Mouse (Mus musculus) thymus, postnatal 0 days (tissue): ENCODE measurements around the gene Enox1. TPM values are rescaled to one million over a fixed set of nuclear protein-coding genes. Genes with fewer than 3 reads are reported as not detected.

Source experiments
- DNase-seq: peaks from one replicate; pipeline ENCODE4 v3.0.0-alpha.2; 2015; ENCODE audit warnings: low spot score
- polyA plus RNA-seq: library from polyadenylated mRNA; unstranded; fragments of >200 nt; fragmentation: Nextera tagmentation; extraction: Ambion mirVana; gene quantifications from 2 replicates; pipeline ENCODE4 v1.2.1, GENCODE M21; 2015

Enox1 gene
- polyA plus RNA-seq, 1 experiment from 2014 or later = 0.55 TPM

DNA sequence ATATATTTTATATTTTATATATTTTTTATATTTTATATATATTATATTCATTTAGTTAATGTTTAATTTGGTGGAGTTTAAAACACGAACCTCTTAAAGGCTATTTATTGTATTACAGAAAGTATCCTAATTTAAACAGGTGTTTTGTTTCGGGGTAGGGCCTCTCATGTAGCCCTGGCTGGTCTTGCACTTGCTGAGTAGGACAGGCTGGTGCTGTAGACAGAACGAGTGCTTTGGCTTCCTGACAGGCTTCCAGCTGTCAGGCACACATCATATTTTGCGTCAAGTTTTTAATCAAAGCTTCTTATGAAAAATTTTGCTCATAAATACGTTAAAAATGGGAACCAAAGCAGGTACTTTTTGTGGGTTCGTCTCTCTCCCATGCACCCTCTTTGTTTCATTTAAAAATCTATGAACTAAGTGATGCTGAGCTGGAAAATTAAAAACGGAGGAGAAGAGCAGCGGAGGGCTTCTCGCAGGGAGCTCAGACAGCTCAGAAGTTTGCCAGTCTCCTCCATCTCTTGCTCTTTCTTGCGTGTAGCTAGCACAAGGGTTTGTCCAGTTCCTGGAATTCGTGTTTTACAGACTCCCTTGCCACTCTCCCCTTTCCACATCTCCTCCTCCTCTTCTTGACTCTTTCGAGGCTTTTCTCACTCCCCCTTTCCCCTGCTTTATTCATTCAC is 115.8 kb downstream of the Enox1 start:
- no peak for DNase-seq

DNA sequence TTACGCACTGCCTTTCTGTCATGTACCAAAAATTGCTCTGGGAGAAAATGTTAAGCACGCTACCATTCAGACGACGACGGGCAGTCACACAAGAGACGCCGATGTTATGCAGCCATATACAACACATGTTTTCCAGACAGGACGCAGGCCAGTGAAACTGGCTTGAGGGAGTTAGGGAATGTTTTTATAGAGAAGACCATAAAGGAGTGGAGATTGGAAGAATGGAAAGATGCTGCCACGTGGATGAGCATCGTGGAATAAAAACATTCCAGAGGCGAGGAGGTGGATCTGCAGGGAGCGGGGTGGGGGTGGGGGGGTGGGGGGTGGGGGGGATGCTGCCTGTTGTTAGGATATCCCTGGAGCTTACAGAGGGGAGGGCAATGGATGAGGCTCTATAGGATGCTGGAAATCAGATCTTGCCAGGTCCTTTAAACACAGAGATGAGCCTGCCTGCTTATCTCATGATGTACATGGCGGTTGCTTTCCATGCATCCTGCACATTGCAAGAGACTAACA is 116.4 kb downstream of the Enox1 start:
- DNase-seq = no peak

- no peak for DNase-seq
Measured at GRCm38 (mm10) chr14:77273721-77274120, 117.2 kb downstream of the Enox1 start.

DNA sequence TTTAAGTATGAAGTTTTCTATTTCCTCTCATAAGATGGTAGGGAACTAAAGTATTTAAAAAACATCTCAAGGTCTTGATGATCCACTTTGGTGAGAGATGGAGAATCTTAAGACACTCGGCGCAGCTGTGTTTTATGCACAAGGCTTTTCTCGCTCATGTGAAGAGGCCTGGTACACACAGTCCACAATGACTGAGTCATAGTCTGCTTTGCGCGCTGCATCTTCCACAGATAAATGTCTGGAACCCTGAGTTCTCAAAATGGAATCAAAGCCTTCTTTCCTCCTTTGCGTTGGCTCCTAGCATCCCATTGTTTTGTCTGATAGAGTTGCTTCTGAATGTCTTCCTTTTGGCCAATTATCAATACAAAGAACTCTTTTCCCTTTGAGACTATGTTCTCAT is 119.0 kb downstream of the Enox1 start:
- DNase-seq = no peak

DNA sequence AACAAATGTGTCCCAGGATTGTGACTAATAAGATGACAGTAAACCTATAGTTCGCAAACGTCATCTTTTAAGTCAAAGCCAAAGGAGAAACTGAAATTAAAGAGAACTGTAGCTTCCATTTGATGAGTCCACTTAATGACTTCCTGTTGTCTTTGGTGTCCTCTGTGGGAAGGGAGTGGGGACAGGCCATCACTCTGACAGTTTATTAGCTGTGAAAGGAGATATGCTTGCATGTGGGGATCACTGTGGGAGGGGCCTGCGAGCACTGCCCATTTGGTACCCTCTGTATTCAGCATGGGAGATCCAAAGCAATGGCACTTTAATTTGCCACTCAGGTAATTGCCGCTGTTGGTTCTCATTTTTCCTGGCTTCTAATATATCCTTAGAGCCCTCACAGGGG is 122.6 kb downstream of the Enox1 start:
- no peak for DNase-seq

- no peak for DNase-seq
Measured at GRCm38 (mm10) chr14:77280454-77280853, 123.9 kb downstream of the Enox1 start.

- DNase-seq = no peak
Measured at GRCm38 (mm10) chr14:77280893-77281292, 124.3 kb downstream of the Enox1 start.

- no peak for DNase-seq
Measured at GRCm38 (mm10) chr14:77283939-77284338, 127.4 kb downstream of the Enox1 start.

GRCm38 (mm10) chr14:77285453-77285852 is 128.9 kb downstream of the Enox1 start:
- no peak for DNase-seq

DNA sequence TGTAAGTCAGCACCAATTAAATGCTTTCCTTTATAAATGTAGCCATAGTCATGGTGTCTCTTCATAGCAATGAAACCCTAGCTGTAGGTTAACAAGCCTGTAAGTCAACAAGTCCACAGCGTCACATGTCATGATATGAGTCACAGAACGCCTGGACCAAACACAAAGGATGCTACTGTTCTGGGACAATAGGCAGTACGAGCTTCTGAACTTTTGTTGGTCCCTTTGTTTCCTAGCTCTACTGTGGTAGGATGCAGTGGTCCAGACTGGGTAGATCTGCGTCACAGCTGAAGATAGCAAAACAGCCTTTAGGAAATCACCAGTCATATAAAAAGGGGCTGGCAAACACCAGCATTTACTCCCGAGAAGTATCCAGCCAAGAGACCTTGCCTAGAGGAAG is 135.2 kb downstream of the Enox1 start:
- no peak for DNase-seq

- no peak for DNase-seq
Measured at GRCm38 (mm10) chr14:77297039-77297438, 140.5 kb downstream of the Enox1 start.

GRCm38 (mm10) chr14:77298327-77298726 is 141.8 kb downstream of the Enox1 start:
- no peak for DNase-seq

- DNase-seq = no peak
Measured at GRCm38 (mm10) chr14:77309571-77309970, 153.0 kb downstream of the Enox1 start.

DNA sequence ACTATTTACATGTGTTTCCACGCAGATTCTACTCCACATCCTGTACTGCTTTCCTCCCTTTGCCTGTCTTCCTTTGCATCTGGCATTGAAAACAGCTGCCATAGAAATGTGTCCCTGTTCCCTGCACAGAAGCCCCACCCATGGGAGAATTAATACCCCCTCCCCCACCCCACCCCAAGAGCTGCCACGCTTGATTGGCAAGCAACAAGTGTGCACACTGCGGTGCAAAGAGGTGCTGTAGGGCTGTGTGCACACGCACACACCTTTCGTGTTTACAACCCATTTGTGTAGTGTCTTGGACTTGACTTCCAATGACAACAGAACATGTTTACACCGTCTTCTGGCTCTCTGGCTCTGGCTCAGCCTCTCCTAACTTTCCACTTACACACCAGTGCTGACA is 154.9 kb downstream of the Enox1 start:
- DNase-seq = no peak

DNA sequence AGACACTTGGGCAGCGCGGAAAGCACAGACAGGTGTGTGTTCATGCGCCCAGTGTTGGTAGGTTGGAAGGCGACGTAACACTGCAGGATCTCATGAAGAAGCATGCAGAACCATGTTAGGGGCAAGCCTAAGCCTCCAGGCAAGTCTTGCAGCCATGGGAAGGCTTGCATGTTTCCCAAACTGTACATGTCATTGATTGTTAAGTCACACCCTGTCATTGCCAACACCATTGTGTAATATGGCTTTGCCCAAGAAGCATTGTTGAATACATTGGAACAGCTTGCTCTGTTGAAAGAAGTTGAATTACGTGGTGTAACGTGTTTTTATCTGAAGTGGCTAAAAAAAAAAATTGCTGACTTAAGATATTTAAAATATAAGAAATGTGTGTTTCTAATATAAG is 162.8 kb downstream of the Enox1 start:
- no peak for DNase-seq

DNA sequence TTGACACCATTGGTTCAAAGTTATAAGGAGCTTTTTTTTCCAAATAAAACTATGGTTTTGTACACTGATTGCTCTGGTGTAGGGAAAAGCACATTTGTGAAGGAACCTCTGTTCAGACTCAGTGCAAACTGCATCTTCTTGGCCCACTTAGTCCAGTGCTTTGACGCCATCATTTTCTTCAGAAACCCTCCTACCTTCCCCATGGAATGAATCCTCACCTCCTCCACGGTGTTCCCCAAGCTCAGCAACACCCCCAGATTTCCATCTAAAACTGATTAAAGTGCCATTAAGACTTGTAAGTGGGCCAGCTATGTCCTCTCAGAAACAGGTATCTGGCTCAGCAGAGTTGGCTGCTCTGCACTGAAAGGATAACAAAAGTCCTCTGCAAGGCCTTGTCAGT is 167.8 kb downstream of the Enox1 start:
- no peak for DNase-seq

- no peak for DNase-seq
Measured at GRCm38 (mm10) chr14:77327693-77328092, 171.1 kb downstream of the Enox1 start.

- no peak for DNase-seq
Measured at GRCm38 (mm10) chr14:77329791-77330190, 173.2 kb downstream of the Enox1 start.

- no peak for DNase-seq
Measured at GRCm38 (mm10) chr14:77343662-77344340, 187.2 kb downstream of the Enox1 start.

- DNase-seq = no peak
Measured at GRCm38 (mm10) chr14:77346296-77346695, 189.7 kb downstream of the Enox1 start.

- DNase-seq = no peak
Measured at GRCm38 (mm10) chr14:77351803-77352352, 195.3 kb downstream of the Enox1 start.

DNA sequence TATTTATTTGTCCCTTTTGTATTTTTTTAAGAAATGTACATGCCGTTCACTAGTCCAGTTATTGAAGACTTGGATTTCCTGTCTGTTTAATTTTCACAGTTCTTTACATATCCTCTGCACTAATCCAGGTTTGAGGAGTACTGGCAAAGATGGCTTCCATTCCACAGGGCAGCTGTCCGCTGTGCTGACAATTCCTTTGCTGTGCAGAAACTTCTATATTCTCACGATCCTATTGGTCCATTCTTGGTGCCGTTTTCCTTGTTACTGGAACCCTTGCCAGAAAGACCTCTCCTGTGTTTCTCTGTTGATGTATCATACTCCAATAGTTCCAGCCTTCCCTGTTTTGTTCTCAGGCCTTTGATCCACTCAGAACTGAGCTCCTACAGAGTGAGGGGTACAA is 206.1 kb downstream of the Enox1 start:
- no peak for DNase-seq

GRCm38 (mm10) chr14:77368411-77368810 is 211.8 kb downstream of the Enox1 start:
- no peak for DNase-seq
